Mouse (Mus musculus): ENCODE measurements around the gene Lipi.

The Lipi gene

GRCm38 (mm10) chr16:75585961-75586360, at the start of gene Lipi:
Gene Lipi (minus strand): TSS chr16:75586061.
- no peak for DNase-seq (ENCODE audit: low spot score)

- no peak for DNase-seq (ENCODE audit: low spot score)
Measured at GRCm38 (mm10) chr16:75627862-75628261, 42.0 kb upstream of the Lipi start.

GRCm38 (mm10) chr16:75617651-75618349, 31.9 kb upstream of the Lipi start:
- no peak for DNase-seq (ENCODE audit: low spot score)

DNA sequence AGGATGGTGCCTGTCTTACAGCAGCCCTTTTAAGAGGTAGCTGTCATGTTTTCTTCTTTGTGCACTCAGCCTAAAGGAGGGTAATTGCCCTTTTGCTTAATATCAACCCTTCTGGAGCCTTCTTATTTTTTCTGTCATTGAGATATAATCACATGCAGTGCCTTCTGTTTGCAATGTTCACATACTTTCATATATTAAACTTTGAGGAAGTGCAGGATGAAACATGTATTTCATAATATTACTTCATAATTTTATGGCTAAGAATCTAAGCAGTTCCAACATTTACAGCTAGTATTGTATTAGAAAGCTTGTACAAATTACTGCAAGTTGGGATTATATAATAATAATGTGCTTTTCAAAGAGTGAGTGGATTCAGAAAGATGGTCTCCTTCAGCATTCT, 26.7 kb upstream of the Lipi start:
- no peak for DNase-seq (ENCODE audit: low spot score)

- no peak for DNase-seq (ENCODE audit: low spot score)
Measured at GRCm38 (mm10) chr16:75606415-75606814, 20.6 kb upstream of the Lipi start.

GRCm38 (mm10) chr16:75593501-75594183, 7.8 kb upstream of the Lipi start:
- DNase-seq (ENCODE audit: low spot score): no peak

- peak; percentile 80 for DNase-seq (ENCODE audit: low spot score)
Measured at GRCm38 (mm10) chr16:75592671-75593500, 7.0 kb upstream of the Lipi start, which contains the start of gene Rbm11. Gene Rbm11 (plus strand): TSS chr16:75592844.

DNA sequence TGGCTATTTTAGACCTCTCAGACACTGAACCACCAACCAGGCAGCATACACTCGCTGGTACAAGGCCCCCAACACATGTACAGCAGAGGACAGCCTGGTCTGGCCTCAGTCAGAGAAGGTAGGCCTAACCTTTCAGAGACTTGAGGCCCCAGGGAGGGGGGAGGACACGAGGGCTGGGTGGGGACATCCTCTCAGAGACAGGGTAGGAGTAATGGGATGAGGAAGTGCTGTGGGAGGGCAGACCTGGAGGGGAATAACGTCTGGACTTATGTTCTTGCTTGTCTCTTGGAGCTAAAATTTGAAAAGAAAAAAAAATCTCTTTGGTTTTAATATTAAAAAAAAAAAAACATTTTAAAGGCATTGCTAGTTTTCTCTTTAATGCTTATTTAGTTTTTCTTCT, 605 bp upstream of the Lipi start:
- DNase-seq (ENCODE audit: low spot score): no peak

- DNase-seq (ENCODE audit: low spot score): no peak
Measured at GRCm38 (mm10) chr16:75582279-75582678, 3.6 kb downstream of the Lipi start.

DNA sequence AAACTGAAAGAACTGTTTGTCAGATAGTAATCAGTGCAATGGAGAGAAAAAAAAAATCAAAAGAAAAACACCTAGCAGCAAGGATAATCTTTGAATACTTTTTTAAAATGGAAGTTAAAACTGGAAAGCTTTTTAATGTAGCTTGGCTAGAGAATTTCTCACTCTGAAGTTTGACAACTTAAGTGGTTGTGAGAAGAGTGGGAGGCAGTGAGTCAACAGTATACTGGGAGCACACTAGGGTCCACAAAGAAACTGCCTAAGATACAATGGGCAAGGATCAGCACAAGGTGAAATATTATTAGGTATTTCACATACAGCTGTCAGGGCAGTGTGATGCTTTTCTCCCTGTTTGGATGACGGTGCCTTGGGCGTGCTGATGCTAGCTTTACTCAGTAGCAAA, 23.0 kb downstream of the Lipi start:
- DNase-seq (ENCODE audit: low spot score): no peak

DNA sequence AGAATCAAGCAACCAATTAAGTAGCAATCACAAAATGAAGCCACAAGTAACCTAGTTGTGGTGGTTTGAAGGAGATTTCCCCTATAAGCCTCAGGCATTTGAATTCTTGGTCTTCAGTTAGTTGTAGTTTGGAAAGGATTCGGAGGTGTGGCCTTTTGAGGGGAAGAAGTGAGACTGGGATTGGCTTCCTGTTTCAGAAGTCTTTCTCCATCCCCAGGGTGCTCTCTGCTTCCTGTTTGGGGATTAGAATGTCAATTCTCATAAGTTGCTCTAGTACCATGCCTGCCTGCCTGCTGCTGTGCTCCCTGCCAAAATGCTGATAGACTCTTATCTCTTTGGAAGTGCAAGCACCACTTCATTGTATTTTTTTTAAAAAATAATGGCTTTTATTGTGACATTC, 40.6 kb downstream of the Lipi start:
- DNase-seq (ENCODE audit: low spot score): no peak

DNA sequence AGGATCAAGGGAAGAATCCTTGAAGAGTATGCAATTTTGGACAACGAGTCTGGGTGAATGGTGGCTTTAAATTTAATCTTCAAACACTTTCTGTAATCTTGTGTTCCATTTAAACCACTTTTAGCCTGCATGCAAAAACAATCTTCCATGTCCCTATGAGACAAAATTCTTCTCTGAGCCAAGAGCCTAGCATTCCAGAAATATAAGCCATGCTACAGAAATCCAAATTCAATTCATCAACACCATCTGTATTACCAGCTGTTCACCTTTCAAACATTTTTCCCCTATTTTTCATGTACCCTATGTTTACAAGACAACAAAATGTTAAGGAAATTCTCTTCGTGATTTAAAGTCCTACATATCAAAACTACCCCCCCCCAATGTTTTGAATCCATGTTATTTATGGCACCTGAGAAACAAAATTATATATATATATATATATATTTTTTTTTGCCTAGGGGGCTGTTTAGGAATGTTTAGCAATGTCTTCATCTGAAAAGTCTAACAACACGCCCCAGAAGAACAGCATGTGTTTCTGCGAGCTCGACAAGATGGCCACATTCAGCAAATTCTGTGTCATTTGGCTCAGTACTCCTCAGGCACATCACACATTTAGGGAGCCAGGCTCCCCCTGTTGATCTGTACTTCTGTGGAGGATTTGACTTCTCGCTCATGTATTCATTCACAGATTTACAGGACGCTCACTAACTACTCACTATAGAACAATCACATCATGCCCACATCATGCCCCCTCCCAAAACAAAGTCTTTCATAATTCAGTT, 47.9 kb downstream of the Lipi start:
- no peak for DNase-seq (ENCODE audit: low spot score)

DNA sequence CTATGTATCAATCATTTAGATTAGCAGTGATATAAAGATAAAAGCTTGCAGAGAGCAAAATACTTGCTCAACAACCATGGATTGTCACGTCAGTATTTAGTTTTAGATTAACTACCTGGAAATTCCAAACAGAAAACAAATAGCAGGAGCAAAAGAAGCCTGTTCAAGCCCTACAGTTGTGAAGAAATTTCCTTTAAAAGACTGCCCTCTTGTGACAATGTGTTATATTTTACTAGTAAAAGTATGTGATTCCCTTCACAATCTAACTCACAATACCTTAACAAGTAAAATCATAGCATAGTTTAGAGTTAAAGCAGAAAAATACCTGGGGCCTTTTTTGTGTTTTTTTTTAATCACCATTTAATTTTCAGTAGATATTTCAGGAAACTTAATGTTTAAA, 54.2 kb downstream of the Lipi start:
- DNase-seq (ENCODE audit: low spot score): no peak

GRCm38 (mm10) chr16:75496568-75496967, 89.3 kb downstream of the Lipi start:
- DNase-seq (ENCODE audit: low spot score): no peak
